Mouse (Mus musculus) adrenal gland, postnatal 36 days (tissue): ENCODE measurements around the gene Taok1. TPM values are rescaled to one million over a fixed set of nuclear protein-coding genes. Genes with fewer than 3 reads are reported as not detected.

ENCODE experiments used
- DNase-seq, 2 experiments: peaks; one replicate each; pipeline ENCODE4 v3.0.0; 2021; ENCODE audit warnings: mixed read lengths in 1 of 2
- total RNA-seq, 2 experiments: library from RNA; stranded (reverse); gene quantifications; 2 replicates each; pipeline ENCODE4 v1.2.3; 2021

The Taok1 gene
- total RNA-seq, 2 experiments from 2014 or later = 59.9 to 60.0 TPM

DNA sequence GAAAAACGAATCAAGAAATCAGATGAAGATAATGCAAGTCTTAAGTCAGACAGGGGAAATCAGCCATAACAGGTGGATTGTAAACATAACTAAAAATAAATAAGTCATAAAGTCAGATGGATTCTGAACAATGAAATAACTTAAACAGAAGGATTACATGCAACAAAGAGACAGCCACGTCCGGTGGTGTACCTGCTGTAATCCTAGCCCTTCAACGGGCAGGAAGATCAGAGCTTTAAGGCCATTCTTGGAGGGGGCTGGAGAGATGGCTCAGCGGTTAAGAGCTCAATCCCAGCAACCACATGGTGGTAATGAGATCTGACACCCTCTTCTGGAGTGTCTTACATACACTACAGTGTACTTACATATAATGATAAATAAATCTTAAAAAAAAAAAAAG, 96.3 kb downstream of the Taok1 start:
- DNase-seq = no peak

GRCm38 (mm10) chr11:77508068-77509021, 99.3 kb downstream of the Taok1 start:
- DNase-seq = peak; percentile 90 to 93

GRCm38 (mm10) chr11:77507426-77507825, 100.2 kb downstream of the Taok1 start:
- DNase-seq = no peak

DNA sequence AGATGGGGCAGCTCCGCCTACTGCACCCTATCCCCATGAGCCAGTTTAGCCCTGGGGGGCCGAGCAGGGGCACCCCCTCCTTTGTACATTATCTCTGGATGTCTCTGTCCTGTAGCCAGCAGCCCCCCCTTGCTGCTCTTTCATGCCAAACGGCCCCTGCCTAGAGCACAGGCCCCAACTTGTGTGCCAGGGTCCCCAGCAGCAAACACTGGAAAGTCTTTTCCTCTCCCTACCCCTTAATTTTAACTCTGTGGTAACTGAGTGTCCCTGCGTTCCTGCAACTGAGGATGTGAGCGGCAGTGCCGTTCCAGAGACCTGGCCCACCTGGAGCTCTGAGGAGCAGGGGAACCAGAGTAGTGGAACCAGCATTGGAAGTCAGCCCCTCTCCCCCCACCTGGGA, 100.7 kb downstream of the Taok1 start:
- DNase-seq = no peak

DNA sequence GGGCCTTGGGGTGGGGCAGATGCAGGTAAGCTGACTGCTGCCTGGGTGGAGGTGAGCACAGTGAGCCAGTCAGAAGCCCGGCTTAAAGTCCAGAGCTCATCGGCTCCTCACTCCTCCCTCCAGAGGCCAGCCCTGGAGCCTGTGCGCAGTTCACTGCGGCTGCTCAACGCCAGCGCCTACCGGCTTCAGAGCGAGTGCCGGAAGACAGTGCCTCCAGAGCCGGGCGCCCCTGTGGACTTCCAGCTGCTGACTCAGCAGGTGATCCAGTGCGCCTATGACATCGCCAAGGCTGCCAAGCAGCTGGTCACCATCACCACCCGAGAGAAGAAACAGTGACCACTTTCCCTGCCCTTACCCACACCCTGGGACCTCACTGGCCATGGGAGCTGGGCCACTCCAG, 101.3 kb downstream of the Taok1 start:
- DNase-seq = no peak

- DNase-seq = no peak
Observed at GRCm38 (mm10) chr11:77505291-77505980, 102.2 kb downstream of the Taok1 start.

GRCm38 (mm10) chr11:77504377-77504776, 103.2 kb downstream of the Taok1 start:
- DNase-seq = no peak

- DNase-seq = no peak
Observed at GRCm38 (mm10) chr11:77503511-77503910, 104.1 kb downstream of the Taok1 start.

GRCm38 (mm10) chr11:77502481-77502880, 105.1 kb downstream of the Taok1 start:
- DNase-seq = no peak

GRCm38 (mm10) chr11:77501971-77502370, 105.6 kb downstream of the Taok1 start:
- no peak for DNase-seq

DNA sequence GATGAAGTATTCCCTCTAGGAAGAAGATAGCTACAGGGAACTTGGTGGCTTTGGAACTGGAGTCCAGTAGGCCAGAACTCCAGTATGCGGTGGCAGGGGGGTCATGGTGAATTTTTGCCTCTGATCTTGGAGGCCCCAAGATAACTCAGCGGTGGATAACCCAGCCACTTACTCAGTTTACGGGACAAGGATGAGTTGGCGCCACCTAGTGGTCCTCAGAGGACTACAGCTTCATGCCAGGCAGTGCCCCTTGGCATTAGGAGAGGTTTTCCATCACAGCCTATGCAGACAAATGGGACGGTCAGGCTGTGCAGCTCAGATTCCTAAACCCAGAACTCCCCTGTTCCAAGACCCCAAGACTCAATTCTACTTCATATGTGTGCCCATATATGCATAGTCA, 106.2 kb downstream of the Taok1 start:
- peak; percentile 81 to 82 for DNase-seq

- DNase-seq = no peak
Observed at GRCm38 (mm10) chr11:77500361-77501325, 107.0 kb downstream of the Taok1 start.

DNA sequence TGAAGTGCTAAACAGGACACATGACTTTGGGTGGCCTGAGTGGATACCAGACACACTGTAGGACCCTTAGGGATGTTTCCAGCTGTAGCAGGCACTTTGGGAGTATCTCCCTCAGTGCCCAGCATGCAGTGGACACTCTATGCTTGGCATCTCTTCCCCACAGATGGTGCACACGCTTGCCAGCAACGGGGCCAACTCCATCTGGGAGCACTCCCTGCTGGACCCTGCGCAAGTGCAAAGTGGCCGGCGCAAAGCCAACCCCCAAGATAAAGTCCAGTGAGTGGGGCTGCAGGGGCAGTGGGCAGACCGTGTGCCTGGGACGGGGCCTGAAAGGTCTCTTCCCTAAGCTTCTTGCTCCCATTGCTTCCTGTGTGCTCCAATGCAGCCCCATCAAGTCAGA, 108.3 kb downstream of the Taok1 start:
- DNase-seq = no peak

DNA sequence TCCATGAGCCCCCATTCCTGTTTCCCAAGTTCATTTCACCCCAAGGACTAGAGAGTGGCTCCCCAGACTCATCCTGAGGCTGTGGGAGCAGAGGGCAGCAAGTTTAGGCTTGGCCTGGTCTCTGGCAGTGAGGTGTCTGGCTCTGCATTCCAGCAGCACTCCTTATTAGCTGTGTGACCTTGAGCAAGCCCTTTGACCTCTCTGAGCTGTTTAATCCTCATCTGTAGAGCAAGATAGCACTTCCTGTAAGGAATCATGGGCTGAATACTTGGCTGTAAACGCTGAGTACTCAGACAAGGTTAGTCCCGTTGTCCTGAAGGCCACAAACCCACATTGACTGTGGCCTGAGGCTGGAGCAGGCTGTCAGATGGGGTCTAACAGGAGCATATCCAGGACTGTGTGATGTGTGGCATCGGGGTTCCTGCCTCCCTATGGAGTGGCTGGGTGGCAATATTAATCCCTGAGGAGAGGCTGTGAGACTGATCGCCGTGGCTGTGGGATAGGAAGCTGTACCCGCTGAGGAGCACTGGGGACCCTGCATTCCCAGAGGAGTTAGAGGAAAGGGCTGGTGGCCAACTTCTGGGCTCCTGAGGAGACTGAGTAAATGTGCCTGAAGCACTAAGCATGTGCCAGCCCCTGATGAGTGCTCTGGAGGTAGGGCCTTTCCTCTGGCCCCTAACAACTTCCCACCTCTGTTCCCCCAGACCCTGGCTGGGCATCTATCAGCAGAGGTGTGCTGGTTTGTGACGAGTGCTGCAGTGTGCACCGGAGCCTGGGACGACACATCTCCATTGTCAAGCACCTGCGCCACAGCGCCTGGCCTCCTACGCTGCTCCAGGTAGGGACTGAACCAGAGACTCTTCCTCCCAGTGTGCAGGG, 109.1 kb downstream of the Taok1 start:
- DNase-seq = no peak

DNA sequence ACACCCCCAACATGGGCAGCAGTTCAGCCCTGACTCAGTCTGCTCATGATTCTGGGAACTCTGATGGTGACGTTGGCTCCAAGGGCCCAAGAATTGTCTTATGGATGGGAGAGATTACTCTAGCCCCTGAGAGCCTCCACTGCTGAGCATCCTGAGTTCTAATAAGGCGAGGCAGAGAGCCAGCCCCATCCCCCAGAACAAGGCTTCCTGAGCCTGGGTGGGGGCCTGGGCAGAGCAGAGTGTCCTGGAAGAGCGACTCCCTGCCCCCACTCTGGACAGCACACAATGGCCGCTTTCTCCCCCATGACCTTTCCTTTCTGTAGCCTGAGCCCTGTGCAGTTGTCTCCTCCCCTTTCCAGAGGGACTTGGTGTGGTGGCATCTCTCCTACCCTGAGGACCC, 109.8 kb downstream of the Taok1 start:
- DNase-seq = no peak

- peak; percentile 67 to 82 for DNase-seq
Observed at GRCm38 (mm10) chr11:77497341-77497756, 110.3 kb downstream of the Taok1 start.

DNA sequence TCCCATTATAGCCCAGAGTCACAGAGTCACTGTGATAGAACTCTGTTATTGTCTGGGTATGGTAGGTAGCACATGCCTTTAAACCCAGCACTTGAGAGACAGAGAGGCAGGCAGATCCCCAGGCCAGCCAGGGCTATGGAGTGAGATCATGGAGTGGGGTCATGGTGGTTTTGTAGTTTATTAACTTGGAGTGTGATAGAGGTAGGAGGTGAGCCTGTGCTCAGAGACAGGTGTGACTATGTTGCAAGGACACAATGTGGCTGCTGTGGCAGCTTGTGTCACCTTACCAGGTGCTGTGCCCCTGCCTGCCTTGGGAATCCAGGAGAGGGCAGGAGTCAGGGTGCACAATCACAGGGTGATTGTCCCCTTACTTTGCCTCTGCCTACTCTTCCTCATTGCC, 112.1 kb downstream of the Taok1 start:
- DNase-seq = no peak

DNA sequence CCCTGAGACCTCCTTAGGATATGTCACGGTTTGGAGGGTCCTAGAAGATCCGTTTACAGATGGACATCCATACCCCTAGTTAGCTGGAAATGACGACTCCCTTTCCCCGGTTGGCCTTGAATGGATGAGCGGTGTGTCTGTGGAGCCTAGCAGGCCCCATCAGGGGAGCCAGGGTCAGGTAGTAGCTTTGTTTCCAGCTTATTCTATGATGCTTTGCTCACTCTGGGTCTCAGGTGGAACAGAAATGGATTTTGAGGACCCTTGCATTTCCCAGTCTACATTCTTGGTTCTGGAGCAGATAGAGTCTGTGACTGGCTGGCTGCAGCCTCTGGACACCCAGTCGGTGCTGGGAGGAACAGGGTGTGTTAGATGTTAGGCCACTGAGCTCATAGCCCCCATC, 112.8 kb downstream of the Taok1 start:
- DNase-seq = no peak

DNA sequence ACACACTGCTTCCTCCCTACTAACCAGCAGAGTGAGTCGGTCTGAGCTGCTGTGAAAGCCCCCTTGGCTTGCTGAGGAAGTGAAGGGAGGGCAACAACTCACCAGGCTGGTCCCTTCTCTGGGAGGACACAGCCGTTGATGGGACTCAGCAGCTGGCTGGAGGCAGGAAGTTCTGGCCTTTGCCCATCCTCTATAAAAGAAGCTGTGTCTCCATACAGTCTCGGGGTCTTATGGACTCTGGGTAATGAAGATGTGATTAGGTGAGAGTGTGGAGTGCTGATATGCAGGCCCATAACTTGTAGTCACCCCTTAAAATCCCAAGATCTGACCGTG, 113.3 kb downstream of the Taok1 start:
- no peak for DNase-seq

- DNase-seq = peak; percentile 68 to 82
Observed at GRCm38 (mm10) chr11:77493512-77494343, 113.9 kb downstream of the Taok1 start, which contains the start of gene Git1. Git1 (plus strand) TSS chr11:77493562.
